Mouse (Mus musculus): ENCODE data around the gene Soga1.
A peak's percentile ranks its signal among the peaks of the same experiment; 100 is the strongest.

The Soga1 gene

DNA sequence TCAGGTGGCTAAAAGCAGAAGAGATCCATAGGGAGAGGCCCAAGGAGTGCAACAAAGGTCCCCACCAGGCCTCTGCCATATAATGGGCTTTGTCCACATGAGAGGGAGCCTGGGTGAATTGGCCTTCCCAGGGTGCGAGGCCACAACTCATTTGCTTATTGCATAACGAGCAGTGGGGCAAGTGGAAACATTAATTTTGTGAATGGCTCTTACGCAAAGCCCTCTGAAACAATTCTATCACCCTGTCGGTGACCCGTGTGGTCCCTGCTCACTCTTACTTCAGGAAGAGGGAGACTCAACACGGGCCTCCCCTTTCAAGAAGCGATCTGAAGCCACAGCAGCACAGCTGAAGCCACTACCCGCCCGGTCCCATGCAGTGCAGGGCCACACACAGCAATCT lies 41.8 kb downstream of the Soga1 start:
- DNase-seq (ENCODE audit: low read depth): no peak

DNA sequence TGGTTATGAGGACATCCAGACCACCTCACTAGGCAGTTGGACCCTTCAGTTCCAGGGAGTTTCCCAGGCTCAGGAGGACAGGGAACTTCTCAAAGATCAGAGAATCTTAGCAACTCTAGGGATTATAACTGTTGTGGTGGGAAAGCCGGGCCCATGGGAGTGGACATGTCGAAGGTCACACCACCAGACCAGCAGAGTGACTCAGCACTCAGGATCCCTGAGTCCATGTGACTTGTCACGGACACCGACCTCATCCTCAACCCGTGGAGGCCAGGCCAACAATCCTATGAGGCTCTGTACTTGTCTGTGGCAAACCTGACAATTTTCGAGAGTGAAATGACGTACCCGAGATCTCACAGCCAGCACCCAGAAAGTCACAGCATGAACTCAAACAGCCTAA lies 42.7 kb downstream of the Soga1 start:
- DNase-seq (ENCODE audit: low read depth): no peak

DNA sequence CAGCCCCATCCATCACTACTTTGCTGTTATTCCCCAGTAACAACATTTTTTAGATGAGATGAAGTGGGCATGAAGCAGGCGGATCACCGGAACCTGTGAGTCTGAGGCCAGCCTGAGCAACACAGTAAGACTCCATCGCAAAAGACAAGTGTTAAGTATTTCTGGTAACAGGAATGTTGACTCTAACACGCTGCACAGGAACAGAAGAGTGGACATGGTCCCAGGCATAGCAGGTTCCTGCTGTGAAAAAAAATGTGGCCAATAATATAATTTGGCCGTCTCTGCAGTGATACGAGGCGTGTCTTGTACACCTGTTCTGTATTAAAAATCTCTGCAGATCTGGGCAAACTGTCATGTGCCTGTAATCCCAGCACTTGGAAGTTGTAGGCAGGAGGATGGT lies 43.7 kb downstream of the Soga1 start:
- no peak for DNase-seq (ENCODE audit: low read depth)

DNA sequence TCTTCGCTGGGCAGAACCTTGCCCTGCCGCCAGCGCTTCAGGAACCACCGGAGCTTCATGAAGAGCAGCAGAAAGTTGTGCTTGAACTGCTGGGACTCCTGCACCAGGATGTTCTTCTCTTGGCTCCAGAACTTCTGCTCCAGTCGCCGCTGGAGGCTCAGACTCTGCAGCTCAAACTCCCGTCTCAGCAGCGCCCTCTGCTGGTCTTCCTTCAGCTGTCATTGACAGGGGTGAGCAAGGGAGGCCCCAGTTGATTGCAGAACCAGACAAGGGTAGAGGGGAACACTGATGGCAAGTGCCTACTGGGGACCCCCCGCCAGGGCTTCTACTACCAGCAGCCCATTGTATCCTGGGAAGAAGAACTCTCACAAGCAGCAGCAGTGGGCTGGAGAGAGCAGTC lies 48.2 kb downstream of the Soga1 start:
- DNase-seq (ENCODE audit: low read depth): peak; percentile 82

DNA sequence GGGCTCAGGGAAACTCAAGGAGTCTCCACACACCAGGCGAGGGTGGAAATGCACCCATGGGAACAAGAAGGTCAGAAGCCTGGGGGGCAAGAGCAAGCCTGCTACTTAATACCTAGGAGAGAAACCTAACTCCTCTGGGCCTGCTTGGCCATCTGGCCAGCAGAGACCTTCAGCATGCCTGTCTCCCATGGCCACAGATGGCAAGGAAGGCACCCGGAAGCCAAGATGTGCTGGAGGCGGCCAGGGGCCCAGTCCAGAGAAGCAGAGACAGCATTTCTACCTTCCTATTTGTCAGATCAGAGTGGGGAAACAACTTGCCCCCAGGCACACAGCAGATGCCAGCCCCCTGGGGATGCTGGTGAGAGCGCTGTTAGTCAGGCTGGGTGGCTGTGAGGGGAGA lies 50.8 kb downstream of the Soga1 start:
- DNase-seq (ENCODE audit: low read depth): no peak

DNA sequence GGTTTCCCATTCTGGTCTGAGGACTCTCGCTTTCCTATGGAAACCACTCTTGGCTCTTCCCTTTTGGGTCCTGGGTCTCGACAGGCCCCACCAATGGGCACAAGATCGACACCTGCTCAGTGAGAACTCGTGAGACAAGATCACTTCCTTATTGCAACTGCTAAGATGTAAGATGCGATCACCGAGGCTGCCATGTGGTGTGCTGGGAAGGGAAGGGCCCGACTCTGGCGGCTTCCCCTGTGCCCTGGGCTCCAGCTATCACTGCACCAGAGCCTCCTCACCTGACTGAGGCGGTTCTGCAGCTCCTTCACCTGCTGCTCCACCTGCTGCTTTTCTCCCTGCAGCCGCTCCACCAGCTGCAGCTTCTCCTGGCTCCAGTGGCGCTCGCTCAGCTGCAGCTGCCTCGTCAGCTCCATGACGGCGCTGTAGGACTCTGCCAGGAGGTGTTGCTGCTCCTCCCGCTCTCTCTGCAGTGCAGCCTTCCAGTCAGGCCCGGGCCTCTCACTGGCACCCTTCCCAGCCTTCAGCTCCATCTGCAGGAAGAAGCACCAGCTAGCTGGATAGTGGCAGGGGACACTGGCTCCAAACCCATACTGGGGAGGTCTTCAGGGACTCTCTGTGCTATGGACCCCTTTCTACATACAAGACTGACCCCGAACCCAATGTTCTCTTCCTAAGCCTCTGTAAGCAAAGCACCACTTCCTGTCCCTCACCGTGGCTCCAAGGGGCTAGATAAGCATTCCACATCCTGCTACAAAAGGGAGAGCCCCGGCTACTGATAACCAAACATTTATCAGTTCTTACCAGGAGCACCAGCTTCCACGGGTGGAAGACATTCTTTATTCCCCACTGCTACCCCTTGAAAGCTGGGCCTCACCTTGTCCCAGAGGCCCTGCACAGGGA lies 51.7 kb downstream of the Soga1 start:
- DNase-seq (ENCODE audit: low read depth): no peak

DNA sequence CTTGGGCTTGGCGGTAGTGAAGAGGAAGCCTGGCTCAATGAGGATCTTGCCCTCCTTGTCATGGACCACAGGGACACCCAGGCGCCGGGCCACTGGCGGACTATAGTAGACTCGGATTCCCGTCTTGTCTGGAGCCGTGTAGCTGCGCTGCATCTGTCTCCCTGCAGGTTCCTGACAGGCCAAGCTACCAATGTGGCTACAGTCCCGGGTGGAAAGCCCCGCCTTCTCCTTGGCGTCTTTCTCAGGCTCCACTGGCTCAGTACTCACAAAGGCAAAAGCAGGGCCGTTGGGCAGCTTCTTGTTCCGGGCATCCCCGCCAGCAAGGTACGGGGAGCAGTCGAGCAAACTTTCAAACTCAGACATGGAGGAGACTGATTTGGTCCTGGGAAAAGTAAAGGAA lies 57.9 kb downstream of the Soga1 start:
- DNase-seq (ENCODE audit: low read depth): no peak

DNA sequence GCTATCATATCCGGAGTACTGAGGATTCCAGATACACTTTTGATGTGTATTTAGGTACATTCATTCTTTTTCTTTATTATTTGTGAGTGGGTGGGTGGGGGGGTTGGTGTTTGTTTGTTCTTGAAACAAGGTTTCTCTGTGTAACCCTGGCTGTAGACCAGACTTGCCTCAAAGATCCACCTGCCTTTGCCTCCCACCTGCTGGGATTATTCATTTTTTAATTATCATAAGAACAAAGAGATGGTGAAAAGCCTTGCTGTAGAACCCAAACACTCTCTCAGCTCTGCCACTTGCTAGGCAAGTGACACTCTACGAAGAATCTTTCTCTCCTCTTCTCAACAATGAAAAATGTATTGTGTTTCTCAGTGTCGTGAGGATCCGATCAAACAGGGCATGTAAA lies 59.8 kb downstream of the Soga1 start:
- no peak for DNase-seq (ENCODE audit: low read depth)

DNA sequence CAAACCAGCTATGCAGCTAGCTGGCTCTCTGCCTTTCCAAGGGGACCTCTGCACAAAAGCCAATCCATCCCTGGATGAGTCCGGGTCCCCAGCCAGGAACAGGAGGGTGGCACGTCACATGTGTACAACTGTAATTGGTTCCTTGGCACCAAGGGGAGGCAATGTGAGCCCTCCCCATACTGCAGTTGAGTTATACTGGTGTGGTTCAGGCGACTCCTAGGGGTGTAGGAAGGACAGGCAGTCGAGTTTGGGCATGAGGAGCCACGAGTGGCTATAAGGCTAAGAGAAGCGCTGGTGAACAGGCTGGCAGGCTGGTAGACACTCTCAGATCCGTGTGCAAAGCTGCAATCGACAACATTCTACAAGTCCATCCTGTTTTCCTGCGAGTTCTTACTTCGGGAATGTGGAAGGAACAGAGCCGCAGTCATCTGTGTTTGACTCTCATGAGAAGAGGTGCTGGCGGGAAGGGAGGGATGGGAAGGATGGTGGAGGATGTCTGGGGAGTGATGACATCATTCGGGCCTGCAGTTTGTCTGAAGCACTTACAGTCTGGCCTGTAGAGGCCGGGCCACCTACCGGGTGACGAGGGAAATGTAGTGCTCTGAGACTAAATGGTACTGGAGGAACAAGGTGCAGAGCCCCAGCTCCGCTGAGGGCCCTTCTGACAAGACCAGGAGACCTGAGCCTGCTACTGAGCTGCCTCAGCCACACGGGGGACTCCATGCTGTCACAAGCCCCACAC lies 62.4 kb downstream of the Soga1 start:
- DNase-seq (ENCODE audit: low read depth): no peak

DNA sequence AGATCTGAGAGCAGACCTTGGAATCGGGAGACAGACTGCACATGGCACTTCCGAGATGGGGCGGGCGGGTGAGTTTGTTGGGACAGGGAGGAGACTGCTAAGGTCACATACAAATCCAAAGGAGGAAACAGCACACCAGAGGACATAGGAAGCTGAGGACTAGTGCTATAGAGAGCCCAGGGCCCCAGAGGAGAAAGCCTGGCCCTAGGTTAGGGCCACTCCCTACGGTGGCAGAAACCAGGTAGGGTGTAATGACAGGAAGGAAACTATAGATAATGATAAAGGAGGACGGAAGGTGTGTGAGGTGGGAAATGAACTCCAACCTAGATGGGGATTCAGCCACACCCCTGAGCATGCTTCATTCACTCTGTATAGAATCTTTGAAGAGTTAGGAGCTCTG lies 66.7 kb downstream of the Soga1 start:
- no peak for DNase-seq (ENCODE audit: low read depth)

DNA sequence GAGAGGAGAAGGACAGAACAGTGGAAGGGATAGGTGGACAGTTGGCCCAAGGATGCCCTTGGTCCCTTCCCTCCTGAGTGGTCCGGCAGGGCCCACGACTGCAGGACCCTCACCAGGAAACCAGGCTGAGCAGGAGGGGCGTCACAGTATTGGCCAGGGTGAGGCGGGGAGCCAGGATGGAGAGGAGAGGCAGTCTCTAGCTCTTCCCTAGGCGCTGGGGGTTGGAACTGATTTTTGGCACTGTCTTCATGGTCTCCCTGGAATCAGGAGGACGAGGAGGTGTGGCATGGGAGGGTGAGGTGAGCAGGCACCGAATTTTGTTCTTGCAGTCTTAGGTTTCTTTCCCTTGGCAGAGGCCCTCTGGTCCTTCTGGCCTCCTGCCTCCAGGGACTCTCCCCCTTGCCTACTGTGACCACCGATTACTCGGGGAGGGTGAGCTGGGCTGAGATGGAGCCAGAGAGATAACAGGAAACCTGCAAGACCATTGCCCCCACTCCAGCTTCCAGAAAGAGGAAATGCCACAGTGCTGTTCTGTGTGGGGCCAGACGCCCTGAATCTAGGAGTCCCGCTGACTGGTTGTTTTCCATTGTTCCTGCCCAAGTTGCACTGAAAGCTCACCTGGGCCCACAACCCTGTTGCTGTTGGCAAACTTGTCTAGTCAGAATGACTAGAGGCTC lies 68.3 kb downstream of the Soga1 start:
- no peak for DNase-seq (ENCODE audit: low read depth)

DNA sequence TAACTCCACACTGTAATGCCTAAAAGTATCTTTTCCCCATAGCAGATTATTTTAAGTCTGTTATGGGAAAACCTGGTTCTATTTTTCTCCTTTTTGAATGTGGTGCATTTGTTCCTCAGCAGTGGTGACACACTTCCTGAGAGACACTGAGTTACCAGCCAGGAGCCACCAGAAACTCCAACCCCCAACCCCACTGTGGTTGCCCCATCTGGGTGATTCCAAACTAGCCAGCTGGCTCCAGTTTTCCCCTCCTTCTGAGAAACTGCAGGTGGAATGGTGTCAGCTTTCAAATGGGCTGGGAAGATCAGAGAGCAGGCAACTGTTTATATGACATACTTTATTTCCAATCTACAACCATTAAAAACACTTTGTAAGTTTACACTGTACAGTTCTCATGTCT lies 68.9 kb downstream of the Soga1 start:
- DNase-seq (ENCODE audit: low read depth): no peak

DNA sequence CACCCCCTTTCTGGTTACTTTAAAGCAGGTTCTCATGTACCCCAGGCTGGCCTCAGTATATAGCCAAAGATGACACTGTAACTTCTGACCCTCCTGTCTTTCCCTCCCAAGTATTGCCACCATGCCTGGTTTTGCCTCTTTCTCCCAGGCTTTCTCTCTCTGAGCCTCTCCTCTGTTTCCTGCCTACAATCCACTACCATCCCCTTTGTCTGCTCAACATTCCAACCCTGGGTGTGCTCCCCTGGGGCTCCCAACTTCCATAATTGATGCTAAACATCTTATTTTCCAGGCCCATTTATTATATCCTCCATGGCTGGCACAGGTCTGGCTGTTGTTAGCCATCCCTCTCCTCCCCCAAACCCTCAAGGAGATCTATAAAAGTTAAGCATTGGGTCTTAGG lies 70.5 kb downstream of the Soga1 start:
- no peak for DNase-seq (ENCODE audit: low read depth)

DNA sequence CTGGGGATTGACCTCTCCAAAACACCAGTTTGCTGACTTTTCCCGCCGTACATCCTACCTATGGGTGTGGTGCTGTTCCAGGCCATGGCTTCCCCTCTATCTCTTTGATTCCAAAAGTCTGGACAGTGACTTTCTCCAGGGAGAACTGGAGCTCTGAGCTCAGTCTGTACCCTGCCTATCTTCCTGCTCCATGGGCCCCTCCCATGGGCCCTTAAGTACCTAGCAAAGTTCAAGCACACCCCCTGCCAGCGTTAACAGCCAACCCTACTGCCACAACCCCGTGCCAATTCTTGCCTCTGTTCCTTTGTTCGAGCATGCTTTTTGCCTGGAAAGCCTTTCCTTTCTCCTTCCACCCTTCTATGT lies 71.8 kb downstream of the Soga1 start:
- no peak for DNase-seq (ENCODE audit: low read depth)

DNA sequence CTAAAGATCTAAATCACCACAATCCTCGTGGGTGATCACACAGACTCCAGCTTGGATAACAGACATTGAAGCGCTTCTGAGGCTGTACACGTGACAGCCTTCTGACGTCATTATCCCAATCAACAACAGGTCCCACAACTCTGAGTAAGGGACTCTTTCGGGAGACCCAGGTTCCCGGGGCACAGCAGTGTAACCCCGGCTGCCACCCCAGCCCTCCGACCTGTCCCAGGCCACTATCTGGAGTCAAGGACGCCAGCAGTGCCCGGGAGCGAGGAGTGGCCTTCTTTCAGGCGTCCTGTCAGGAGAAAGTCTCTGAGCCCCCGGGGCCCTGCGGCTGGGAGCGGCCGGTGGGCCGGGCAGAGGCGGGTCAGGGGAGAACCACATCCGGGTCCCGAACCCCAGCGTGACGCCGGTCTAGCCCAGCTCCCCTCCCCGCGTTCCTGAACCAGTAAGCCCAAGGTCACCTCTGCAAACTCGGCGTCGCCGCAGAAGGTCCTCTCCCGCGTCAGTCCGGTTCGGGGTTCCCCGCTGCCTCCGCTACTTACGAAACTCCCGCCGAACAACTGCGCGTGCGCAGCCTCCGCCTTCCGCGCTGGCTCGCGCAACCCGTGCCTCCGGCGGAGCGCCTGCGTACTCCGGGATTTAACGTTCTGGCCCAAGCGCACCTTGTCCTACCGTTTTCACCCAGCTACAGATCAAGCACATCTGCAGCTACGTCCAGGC lies 72.4 kb downstream of the Soga1 start, which contains the start of gene Dsn1:
Gene Dsn1, minus strand, starts transcription at position 644 of the 723 bp plus-strand sequence.
- DNase-seq (ENCODE audit: low read depth): peak; percentile 84

DNA sequence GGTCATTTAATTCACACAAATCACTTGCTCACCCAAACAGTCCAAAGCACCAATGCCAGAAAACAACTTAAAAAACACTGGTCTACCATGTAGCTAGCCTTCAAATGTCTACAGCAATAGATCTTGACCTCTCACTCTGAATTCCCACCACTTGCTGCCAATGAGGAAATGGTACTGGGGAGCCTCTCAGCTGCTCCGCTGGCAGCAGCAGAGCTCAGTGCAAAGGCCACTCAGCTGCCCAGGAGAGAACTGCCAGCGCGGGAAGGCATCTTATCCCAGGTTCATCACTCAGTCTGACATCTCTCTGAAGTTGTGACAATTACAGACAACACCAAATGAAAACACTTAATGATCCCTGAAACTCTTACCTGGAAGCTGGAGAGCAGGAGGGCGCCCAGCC lies 76.7 kb downstream of the Soga1 start:
- no peak for DNase-seq (ENCODE audit: low read depth)

DNA sequence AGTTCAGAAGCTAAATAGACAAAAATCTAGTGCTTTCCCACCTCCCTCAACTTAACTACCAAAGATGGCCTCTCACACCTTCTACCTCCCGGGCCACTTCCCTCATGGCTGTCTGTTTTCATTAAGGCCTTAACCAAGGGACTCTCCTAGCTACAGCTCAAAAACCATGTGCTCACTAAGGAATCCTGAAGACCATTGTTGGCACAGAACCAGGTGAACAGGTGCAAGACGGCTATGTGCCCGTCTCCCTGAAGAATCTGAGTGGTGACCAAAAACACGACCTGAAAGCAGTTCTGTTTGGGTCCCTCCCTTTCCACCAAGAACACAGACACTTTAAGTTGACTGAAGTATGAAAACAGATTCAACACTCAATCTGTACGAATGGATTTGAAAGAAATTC lies 80.8 kb downstream of the Soga1 start:
- DNase-seq (ENCODE audit: low read depth): no peak

DNA sequence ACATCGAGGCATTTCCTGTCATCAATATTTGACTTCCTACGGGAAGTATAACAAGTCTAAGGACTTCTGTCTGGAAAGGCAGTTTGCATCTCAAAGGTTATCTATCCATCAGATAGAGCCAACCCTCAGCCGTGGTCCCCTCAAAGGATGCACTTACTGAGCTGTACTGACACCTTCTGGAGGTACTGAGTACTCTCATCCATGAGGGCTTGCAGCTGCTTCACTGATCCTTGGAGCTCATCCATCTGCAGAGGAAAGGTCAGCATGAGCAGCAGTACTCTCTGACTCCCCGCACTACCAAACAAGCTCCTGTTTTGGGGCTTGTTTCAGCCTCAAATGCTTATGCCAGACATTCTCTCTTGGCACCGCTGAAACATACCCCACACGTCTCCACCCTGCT lies 82.5 kb downstream of the Soga1 start:
- no peak for DNase-seq (ENCODE audit: low read depth)

DNA sequence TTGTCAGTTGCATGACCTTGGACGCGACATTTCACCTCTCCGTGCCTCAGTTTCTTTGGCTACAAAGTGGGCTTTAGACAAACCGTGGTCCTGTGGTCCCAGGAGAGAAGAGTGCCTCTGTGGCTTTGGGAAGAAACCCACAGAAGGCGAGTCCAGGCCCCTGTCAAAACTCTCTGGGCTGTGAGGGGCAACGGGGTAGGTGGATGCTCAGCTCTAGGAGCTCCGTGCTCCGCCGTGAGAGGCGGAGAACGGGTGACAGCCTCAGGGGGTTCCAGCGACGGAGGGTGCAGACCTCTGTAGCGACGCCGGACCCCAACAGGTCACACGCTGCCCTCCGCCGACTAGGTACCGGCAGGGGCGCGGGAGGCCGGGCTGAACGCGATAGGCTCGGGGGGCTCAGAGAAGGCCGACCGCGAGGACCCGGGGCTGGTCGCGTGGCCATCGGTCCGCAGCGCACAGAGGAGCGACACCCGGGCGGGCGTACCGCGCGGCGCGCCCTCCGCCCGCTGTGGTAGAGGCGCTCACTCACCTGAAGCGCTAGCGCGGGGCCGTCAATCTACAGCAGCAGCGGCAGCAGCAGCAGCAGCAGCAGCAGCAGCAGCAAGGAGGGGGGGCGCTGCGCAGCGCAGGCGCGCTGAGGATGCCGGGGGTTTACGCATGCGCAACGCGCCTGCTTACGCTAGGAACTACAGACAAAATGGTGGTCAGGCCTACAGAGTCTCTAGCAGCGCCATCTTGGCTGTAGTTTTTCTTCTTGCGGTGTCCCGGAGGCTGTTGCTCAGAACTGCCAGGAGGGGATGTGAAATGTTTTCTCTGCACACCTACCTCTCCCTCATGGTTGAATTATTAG lies 87.4 kb downstream of the Soga1 start, which contains the start of gene Ndrg3:
Gene Ndrg3, minus strand, starts transcription at position 587 of the 850 bp plus-strand sequence.
- DNase-seq (ENCODE audit: low read depth): peak; percentile 89

DNA sequence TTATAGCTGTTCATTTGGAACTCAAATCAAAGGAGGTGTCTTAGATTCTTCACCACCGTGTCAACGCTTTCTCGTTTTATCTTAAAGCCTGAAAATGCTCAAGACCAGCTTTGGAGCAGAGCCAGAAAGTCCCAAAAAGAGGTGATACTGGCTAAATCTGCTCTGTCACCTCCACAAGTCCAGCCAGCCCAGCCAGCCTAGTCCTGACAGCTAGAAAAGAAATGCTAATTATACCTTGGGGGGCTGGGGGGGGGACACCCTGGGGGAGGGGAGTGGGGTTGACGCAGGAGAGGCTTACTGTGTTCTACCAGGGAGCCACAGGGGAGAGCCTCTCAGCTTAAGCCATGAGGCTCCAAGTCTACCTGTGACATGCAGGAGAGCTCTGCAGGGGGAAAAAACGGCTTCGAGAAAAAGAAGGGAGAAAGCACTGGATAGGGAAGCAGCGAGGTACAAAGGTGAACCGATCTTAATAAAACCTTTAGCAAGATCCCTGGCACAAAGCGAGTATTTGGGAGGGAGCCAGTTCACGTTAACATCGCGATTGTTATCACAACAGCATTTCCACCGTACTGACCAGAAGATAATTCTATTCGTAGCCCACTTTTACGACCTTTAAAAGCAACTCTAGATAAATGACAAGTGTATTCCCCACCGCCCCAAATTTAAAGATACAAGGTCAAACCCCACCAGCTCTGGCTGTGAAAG lies 88.2 kb downstream of the Soga1 start:
- DNase-seq (ENCODE audit: low read depth): no peak

DNA sequence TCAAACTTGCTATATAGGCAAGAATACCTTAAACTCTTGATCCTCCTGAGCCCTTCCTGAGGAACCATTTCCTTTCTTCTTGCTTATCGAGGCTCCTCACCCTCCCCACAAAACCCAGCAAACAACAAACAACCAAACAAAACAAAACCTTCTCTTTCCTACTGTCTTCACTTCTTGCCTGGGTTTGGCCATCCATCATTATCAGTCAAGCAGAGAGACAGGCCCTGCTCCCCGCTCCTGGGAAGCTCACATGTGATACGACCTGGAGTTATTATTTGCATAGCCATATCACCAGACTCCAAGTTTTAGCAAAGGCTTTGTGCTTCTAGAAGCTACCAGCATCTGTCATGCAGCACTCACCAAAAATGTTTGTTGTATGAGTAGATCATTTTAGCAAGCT lies 91.7 kb downstream of the Soga1 start:
- DNase-seq (ENCODE audit: low read depth): no peak
